Mouse (Mus musculus) liver, embryonic 13.5 days (tissue): ENCODE measurements around the gene Arhgap40. TPM values are rescaled to one million over a fixed set of nuclear protein-coding genes. Genes with fewer than 3 reads are reported as not detected.
A peak's percentile ranks its signal among the peaks of the same experiment; 100 is the strongest.

Source experiments
- ATAC-seq: fragments of 200-750 bp; cut with Nextera tagmentation; 2 replicates; pipeline ENCODE4 v1.8.0; 2017; ENCODE audit warnings: low read depth, mild to moderate bottlenecking, moderate number of reproducible peaks, moderate library complexity
- DNase-seq: peaks from one replicate; pipeline ENCODE4 v3.0.0; 2022
- H3K27ac ChIP-seq: fragments of 300-500 bp; sonication (generic); 2 replicates; pipeline ENCODE4 v1.5.1; 2015; ENCODE audit warnings: moderate library complexity, mild to moderate bottlenecking, inconsistent platforms
- H3K27me3 ChIP-seq: fragments of 300-500 bp; sonication (generic); 2 replicates; pipeline ENCODE4 v1.6.1; 2015; ENCODE audit warnings: mild to moderate bottlenecking, inconsistent platforms
- H3K36me3 ChIP-seq: fragments of 300-500 bp; sonication (generic); 2 replicates; pipeline ENCODE4 v1.6.1; 2015; ENCODE audit warnings: mild to moderate bottlenecking, inconsistent platforms
- H3K4me1 ChIP-seq: fragments of 300-500 bp; sonication (generic); replicated peaks from 2 replicates; pipeline ENCODE4 v1.6.1; 2015; ENCODE audit warnings: inconsistent platforms
- H3K4me2 ChIP-seq: fragments of 300-500 bp; sonication (generic); 2 replicates; pipeline ENCODE4 v1.6.1; 2015; ENCODE audit warnings: inconsistent platforms, mild to moderate bottlenecking, moderate library complexity
- H3K4me3 ChIP-seq: fragments of 300-500 bp; sonication (generic); replicated peaks from 2 replicates; pipeline ENCODE4 v1.5.1; 2015; ENCODE audit warnings: mild to moderate bottlenecking, inconsistent platforms
- H3K9ac ChIP-seq: fragments of 300-500 bp; sonication (generic); 2 replicates; pipeline ENCODE4 v1.6.1; 2015; ENCODE audit warnings: mild to moderate bottlenecking, inconsistent platforms
- H3K9me3 ChIP-seq: fragments of 300-500 bp; sonication (generic); replicated peaks from 2 replicates; pipeline ENCODE4 v1.6.1; 2016; ENCODE audit warnings: inconsistent platforms
- WGBS: fragments of 180-500 bp; shearing (Covaris S2); methylation state at CpG from one replicate; pipeline ENCODE4 v1.1.7; 2015; ENCODE audit not compliant: insufficient replicate concordance; 5-methylcytosine and 5-hydroxymethylcytosine counted together
- polyA plus RNA-seq: library from polyadenylated mRNA; unstranded; fragments of >200 nt; fragmentation: Nextera tagmentation; extraction: Ambion mirVana; gene quantifications from 2 replicates; pipeline ENCODE4 v1.2.1, GENCODE M21; 2015

Arhgap40 gene
- polyA plus RNA-seq, 1 experiment from 2014 or later, result not detected

GRCm38 (mm10) chr2:158519071-158519470 lies 6.5 kb downstream of the Arhgap40 start:
- Histone ChIP-seq H3K4me3 (no peak overlapping the region), H3K9ac (no peak overlapping the region), H3K4me1 (no peaks in the 10 kb centered on the region), H3K36me3 (no peaks in the 10 kb centered on the region), H3K4me2 (no peak overlapping the region), H3K9me3 (no peaks in the 10 kb centered on the region), H3K27me3 (no peaks in the 10 kb centered on the region), H3K27ac (no peak overlapping the region)
- no peak for DNase-seq
- 66% methylated on average over 11 of the region's 11 CpGs for WGBS
- ATAC-seq, result no peak

- H3K9me3 ChIP-seq, result no peaks in the 10 kb centered on the region
- H3K4me1 ChIP-seq, result no peaks in the 10 kb centered on the region
- H3K27me3 ChIP-seq, result no peaks in the 10 kb centered on the region
- no peak overlapping the region for H3K4me3 ChIP-seq
- DNase-seq (no peak), ATAC-seq (no peak)
- 62% methylated on average over 6 of the region's 6 CpGs for WGBS
- no peak overlapping the region for H3K9ac ChIP-seq
- no peak overlapping the region for H3K4me2 ChIP-seq
- H3K27ac ChIP-seq, result no peak overlapping the region
- H3K36me3 ChIP-seq, result no peaks in the 10 kb centered on the region
These were observed 7.2 kb downstream of the Arhgap40 start for GRCm38 (mm10) chr2:158519800-158520199.

- DNase-seq (no peak), ATAC-seq (no peak)
- no peak overlapping the region for H3K4me2 ChIP-seq
- 65% methylated on average over 8 of the region's 8 CpGs for WGBS
- H3K9me3 ChIP-seq, result no peaks in the 10 kb centered on the region
- no peaks in the 10 kb centered on the region for H3K27me3 ChIP-seq
- no peak overlapping the region for H3K27ac ChIP-seq
- H3K4me1 ChIP-seq, result no peaks in the 10 kb centered on the region
- no peak overlapping the region for H3K4me3 ChIP-seq
- H3K36me3 ChIP-seq, result no peaks in the 10 kb centered on the region
- H3K9ac ChIP-seq, result no peak overlapping the region
These were observed 10.5 kb downstream of the Arhgap40 start for GRCm38 (mm10) chr2:158523060-158523459.

GRCm38 (mm10) chr2:158524129-158524860 lies 11.7 kb downstream of the Arhgap40 start:
- H3K36me3 ChIP-seq, result no peaks in the 10 kb centered on the region
- H3K9ac ChIP-seq, result no peak overlapping the region
- ATAC-seq (no peak), DNase-seq (no peak)
- WGBS, result 71% methylated on average over 16 of the region's 16 CpGs
- H3K4me1 ChIP-seq, result no peaks in the 10 kb centered on the region
- no peaks in the 10 kb centered on the region for H3K27me3 ChIP-seq
- H3K4me2 ChIP-seq, result no peak overlapping the region
- H3K27ac ChIP-seq, result no peak overlapping the region
- H3K4me3 ChIP-seq, result no peak overlapping the region
- no peaks in the 10 kb centered on the region for H3K9me3 ChIP-seq

GRCm38 (mm10) chr2:158534090-158534489 lies 21.5 kb downstream of the Arhgap40 start:
- no peak overlapping the region for H3K4me3 ChIP-seq
- no peak overlapping the region for H3K27ac ChIP-seq
- H3K9me3 ChIP-seq, result no peaks in the 10 kb centered on the region
- no peak overlapping the region for H3K4me2 ChIP-seq
- WGBS, result 2% methylated on average over 4 of the region's 4 CpGs
- H3K9ac ChIP-seq, result no peak overlapping the region
- ATAC-seq, result no peak
- H3K27me3 ChIP-seq, result no peaks in the 10 kb centered on the region
- H3K4me1 ChIP-seq, result no peaks in the 10 kb centered on the region
- H3K36me3 ChIP-seq, result no peaks in the 10 kb centered on the region
- peak; percentile 9 for DNase-seq

GRCm38 (mm10) chr2:158534559-158534958 lies 22.0 kb downstream of the Arhgap40 start:
- no peak overlapping the region for H3K4me2 ChIP-seq
- no peak for DNase-seq
- H3K36me3 ChIP-seq, result no peaks in the 10 kb centered on the region
- no peak overlapping the region for H3K9ac ChIP-seq
- no peaks in the 10 kb centered on the region; the same call in 1 of the 2 replicates for H3K27me3 ChIP-seq
- H3K4me1 ChIP-seq, result no peaks in the 10 kb centered on the region
- no peak overlapping the region for H3K4me3 ChIP-seq
- H3K9me3 ChIP-seq, result no peaks in the 10 kb centered on the region
- no peak for ATAC-seq
- no peak overlapping the region for H3K27ac ChIP-seq
- WGBS, result 62% methylated on average over 8 of the region's 8 CpGs

GRCm38 (mm10) chr2:158539433-158540305 lies 27.1 kb downstream of the Arhgap40 start:
- Histone ChIP-seq H3K4me3 (no peak overlapping the region), H3K9me3 (no peaks in the 10 kb centered on the region), H3K4me1 (no peaks in the 10 kb centered on the region), H3K9ac (no peak overlapping the region), H3K36me3 (no peaks in the 10 kb centered on the region), H3K4me2 (no peak overlapping the region), H3K27ac (no peak overlapping the region), H3K27me3 (peaks cover 10% of the 10 kb centered on the region)
- no peak for ATAC-seq
- WGBS, result 42% methylated on average over 24 of the region's 24 CpGs
- DNase-seq, result no peak

GRCm38 (mm10) chr2:158541286-158541685 lies 28.7 kb downstream of the Arhgap40 start:
- H3K27me3 ChIP-seq, result peaks cover 10% of the 10 kb centered on the region
- no peaks in the 10 kb centered on the region for H3K36me3 ChIP-seq
- H3K9ac ChIP-seq, result no peak overlapping the region
- H3K4me2 ChIP-seq, result no peak overlapping the region
- no peak for ATAC-seq
- no peak overlapping the region for H3K27ac ChIP-seq
- H3K4me1 ChIP-seq, result no peaks in the 10 kb centered on the region
- 37% methylated on average over 4 of the region's 4 CpGs for WGBS
- no peak for DNase-seq
- no peak overlapping the region for H3K4me3 ChIP-seq
- H3K9me3 ChIP-seq, result no peaks in the 10 kb centered on the region

- ATAC-seq, result no peak
- 47% methylated on average over 2 of the region's 2 CpGs for WGBS
- H3K4me3 ChIP-seq, result no peak overlapping the region
- no peaks in the 10 kb centered on the region for H3K36me3 ChIP-seq
- DNase-seq, result no peak
- H3K27ac ChIP-seq, result no peak overlapping the region
- H3K4me1 ChIP-seq, result no peaks in the 10 kb centered on the region
- peaks cover 25% of the 10 kb centered on the region; the same call in 1 of the 2 replicates for H3K27me3 ChIP-seq
- no peak overlapping the region for H3K4me2 ChIP-seq
- no peak overlapping the region for H3K9ac ChIP-seq
- H3K9me3 ChIP-seq, result no peaks in the 10 kb centered on the region
These were observed 32.7 kb downstream of the Arhgap40 start for GRCm38 (mm10) chr2:158545266-158545665.

GRCm38 (mm10) chr2:158546751-158547150 lies 34.2 kb downstream of the Arhgap40 start:
- Histone ChIP-seq H3K9me3 (no peaks in the 10 kb centered on the region), H3K9ac (no peak overlapping the region), H3K27ac (no peak overlapping the region), H3K4me3 (no peak overlapping the region), H3K4me2 (no peak overlapping the region), H3K4me1 (no peaks in the 10 kb centered on the region), H3K27me3 (peaks cover 27% of the 10 kb centered on the region; the same call in 1 of the 2 replicates), H3K36me3 (no peaks in the 10 kb centered on the region)
- DNase-seq (peak; percentile 33), ATAC-seq (no peak)
- WGBS, result 5% methylated on average over 17 of the region's 17 CpGs

- Histone ChIP-seq H3K27me3 (peaks cover 41% of the 10 kb centered on the region), H3K36me3 (no peaks in the 10 kb centered on the region), H3K4me2 (no peak overlapping the region), H3K27ac (no peak overlapping the region), H3K9me3 (no peaks in the 10 kb centered on the region), H3K9ac (no peak overlapping the region), H3K4me3 (no peak overlapping the region), H3K4me1 (no peaks in the 10 kb centered on the region)
- ATAC-seq, result no peak
- DNase-seq, result peak; percentile 38
- 3% methylated on average over 3 of the region's 3 CpGs for WGBS
These were observed 37.5 kb downstream of the Arhgap40 start for GRCm38 (mm10) chr2:158550067-158550466.
